Mouse (Mus musculus): ENCODE results near the gene Fank1. TPM values are rescaled to one million over a fixed set of nuclear protein-coding genes. Genes with fewer than 3 reads are reported as not detected.

The Fank1 gene
- polyA plus RNA-seq, 1 experiment from 2014 or later, result not detected

DNA sequence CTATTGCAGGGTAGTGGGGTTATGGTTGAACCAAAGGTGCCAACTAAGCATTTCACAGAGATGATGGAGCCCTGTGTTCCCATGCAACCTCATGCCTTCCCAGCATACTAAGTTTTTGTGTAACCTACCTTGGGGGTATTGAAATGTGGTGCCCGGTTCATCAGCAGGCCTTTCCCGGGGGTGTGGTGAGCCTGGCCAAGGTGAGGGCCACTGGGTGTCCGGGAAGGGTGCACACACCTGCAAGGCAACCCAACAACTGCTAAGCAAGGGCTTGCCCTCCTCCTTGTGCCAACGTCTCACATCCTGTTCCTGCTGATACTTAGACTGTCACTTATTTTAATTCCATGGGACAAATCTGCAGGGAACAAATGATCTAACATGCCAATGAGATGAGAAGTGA is 132.3 kb downstream of the Fank1 start:
- H3K4me2 ChIP-seq (ENCODE audit: low read length), result no peak overlapping the region
- no peaks in the 10 kb centered on the region for H3K27me3 ChIP-seq (ENCODE audit: control insufficient read depth, insufficient read depth, low read length)
- H3K9me3 ChIP-seq (ENCODE audit: control insufficient read depth, low read length), result peaks cover 5% of the 10 kb centered on the region
- H3K4me1 ChIP-seq (ENCODE audit: control insufficient read depth in 2 of 2, insufficient read depth in 2 of 2, low read length in 2 of 2), result no peaks in the 10 kb centered on the region
- H3K4me3 ChIP-seq (ENCODE audit: control insufficient read depth in 1 of 2, insufficient read depth in 1 of 2, low read depth in 1 of 2, low read length in 2 of 2), result no peak overlapping the region
- no peak for ATAC-seq (ENCODE audit: insufficient number of reproducible peaks, insufficient read depth, low FRiP score, low read depth)
- H3K36me3 ChIP-seq (ENCODE audit: control insufficient read depth, insufficient read depth, low read length), result no peaks in the 10 kb centered on the region
- WGBS, result 86% methylated on average over 4 of the region's 4 CpGs
- H3K9ac ChIP-seq (ENCODE audit: low read length), result no peak overlapping the region
- no peak overlapping the region for H3K27ac ChIP-seq (replicated peaks in 1 of 2; ENCODE audit: control insufficient read depth in 1 of 2, insufficient read depth in 1 of 2, low read depth in 2 of 2, low read length in 2 of 2)

DNA sequence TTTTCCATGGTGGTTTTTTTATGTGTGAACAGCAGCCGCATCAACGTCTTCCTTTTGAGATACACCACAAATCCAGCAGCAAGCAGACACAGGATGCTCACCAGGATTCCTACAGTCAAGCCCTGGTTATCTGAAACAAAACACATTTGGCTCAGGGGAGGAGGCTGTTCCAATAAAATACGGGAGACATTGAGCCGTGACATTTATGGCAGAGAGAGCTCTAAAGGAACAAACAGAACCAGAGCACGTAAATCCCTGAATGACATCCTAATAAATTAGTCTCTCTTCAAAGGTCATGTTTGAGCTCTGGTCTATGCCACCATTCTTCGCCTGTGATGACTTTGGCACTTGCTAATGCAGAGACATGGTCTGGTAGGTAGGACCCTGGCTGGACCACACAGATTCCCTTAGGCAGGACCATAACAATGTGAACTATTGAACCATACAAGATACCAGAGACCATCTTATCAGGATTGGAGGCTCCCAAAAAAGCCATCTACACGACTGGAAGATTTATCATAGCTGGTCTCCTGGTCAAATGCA is 133.2 kb downstream of the Fank1 start:
- H3K36me3 ChIP-seq (ENCODE audit: control insufficient read depth, insufficient read depth, low read length), result no peaks in the 10 kb centered on the region
- H3K4me1 ChIP-seq (ENCODE audit: control insufficient read depth in 2 of 2, insufficient read depth in 2 of 2, low read length in 2 of 2), result no peaks in the 10 kb centered on the region
- H3K9me3 ChIP-seq (ENCODE audit: control insufficient read depth, low read length), result peaks cover 6% of the 10 kb centered on the region
- no peak for ATAC-seq (ENCODE audit: insufficient number of reproducible peaks, insufficient read depth, low FRiP score, low read depth)
- no peak overlapping the region for H3K4me2 ChIP-seq (ENCODE audit: low read length)
- 60% methylated on average over 7 of the region's 7 CpGs for WGBS
- no peaks in the 10 kb centered on the region for H3K27me3 ChIP-seq (ENCODE audit: control insufficient read depth, insufficient read depth, low read length)
- no peak overlapping the region for H3K27ac ChIP-seq (replicated peaks in 1 of 2; ENCODE audit: control insufficient read depth in 1 of 2, insufficient read depth in 1 of 2, low read depth in 2 of 2, low read length in 2 of 2)
- H3K9ac ChIP-seq (ENCODE audit: low read length), result no peak overlapping the region
- no peak overlapping the region for H3K4me3 ChIP-seq (ENCODE audit: control insufficient read depth in 1 of 2, insufficient read depth in 1 of 2, low read depth in 1 of 2, low read length in 2 of 2)

DNA sequence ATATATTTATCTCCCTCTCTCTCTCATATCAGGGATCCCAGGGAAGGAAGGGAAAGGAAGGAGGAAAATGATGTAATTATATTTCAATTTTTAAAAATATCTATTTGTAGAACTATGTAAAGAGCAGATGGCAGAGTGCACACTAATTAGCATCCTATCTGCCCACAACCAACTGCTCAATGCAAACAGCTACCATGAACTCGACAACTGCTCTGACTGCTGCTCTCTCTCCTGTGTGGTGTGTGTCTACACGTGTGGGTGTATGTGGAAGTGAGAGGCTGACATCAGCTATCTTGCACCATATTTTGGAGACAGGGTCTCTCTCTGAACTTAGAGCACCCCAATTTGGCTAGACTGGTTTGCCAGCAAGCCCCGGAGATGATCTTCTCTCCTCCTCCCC is 135.2 kb downstream of the Fank1 start:
- no peaks in the 10 kb centered on the region for H3K4me1 ChIP-seq (ENCODE audit: control insufficient read depth in 2 of 2, insufficient read depth in 2 of 2, low read length in 2 of 2)
- H3K9ac ChIP-seq (ENCODE audit: low read length), result no peak overlapping the region
- no peaks in the 10 kb centered on the region for H3K36me3 ChIP-seq (ENCODE audit: control insufficient read depth, insufficient read depth, low read length)
- no peak for ATAC-seq (ENCODE audit: insufficient number of reproducible peaks, insufficient read depth, low FRiP score, low read depth)
- H3K9me3 ChIP-seq (ENCODE audit: control insufficient read depth, low read length), result 0 out of 2 replicates have a peak, but pooled peaks cover 4% of the 10 kb centered on the region
- no peak overlapping the region for H3K4me3 ChIP-seq (ENCODE audit: control insufficient read depth in 1 of 2, insufficient read depth in 1 of 2, low read depth in 1 of 2, low read length in 2 of 2)
- WGBS, result 81% methylated on average over 3 of the region's 3 CpGs
- H3K27ac ChIP-seq (replicated peaks in 1 of 2; ENCODE audit: control insufficient read depth in 1 of 2, insufficient read depth in 1 of 2, low read depth in 2 of 2, low read length in 2 of 2), result no peak overlapping the region
- H3K27me3 ChIP-seq (ENCODE audit: control insufficient read depth, insufficient read depth, low read length), result no peaks in the 10 kb centered on the region
- no peak overlapping the region for H3K4me2 ChIP-seq (ENCODE audit: low read length)

DNA sequence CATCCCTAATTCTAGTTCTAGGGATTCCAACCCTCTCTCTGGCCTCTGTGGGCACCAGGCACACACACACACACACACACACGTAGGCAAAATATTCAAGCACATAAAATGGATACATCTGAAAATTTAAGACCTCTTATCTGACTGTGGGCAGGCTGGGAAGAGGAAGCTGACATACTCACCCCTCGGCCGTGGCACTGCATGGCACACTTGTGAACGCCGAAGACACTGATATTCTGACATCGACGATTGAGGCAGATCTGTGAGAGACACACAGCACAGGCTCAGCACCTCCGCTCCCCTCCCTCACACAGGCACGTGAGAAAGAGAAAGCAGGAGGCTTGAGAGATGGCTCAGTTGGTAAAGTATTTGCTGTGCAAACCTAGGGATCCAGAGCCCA is 139.6 kb downstream of the Fank1 start:
- ATAC-seq (ENCODE audit: insufficient number of reproducible peaks, insufficient read depth, low FRiP score, low read depth), result no peak
- 0 out of 2 replicates have a peak, but pooled peaks cover 4% of the 10 kb centered on the region for H3K9me3 ChIP-seq (ENCODE audit: control insufficient read depth, low read length)
- H3K4me2 ChIP-seq (ENCODE audit: low read length), result no peak overlapping the region
- no peak overlapping the region for H3K9ac ChIP-seq (ENCODE audit: low read length)
- H3K36me3 ChIP-seq (ENCODE audit: control insufficient read depth, insufficient read depth, low read length), result no peaks in the 10 kb centered on the region
- no peaks in the 10 kb centered on the region for H3K27me3 ChIP-seq (ENCODE audit: control insufficient read depth, insufficient read depth, low read length)
- H3K4me3 ChIP-seq (ENCODE audit: control insufficient read depth in 1 of 2, insufficient read depth in 1 of 2, low read depth in 1 of 2, low read length in 2 of 2), result no peak overlapping the region
- no peaks in the 10 kb centered on the region for H3K4me1 ChIP-seq (ENCODE audit: control insufficient read depth in 2 of 2, insufficient read depth in 2 of 2, low read length in 2 of 2)
- H3K27ac ChIP-seq (replicated peaks in 1 of 2; ENCODE audit: control insufficient read depth in 1 of 2, insufficient read depth in 1 of 2, low read depth in 2 of 2, low read length in 2 of 2), result no peak overlapping the region
- 79% methylated on average over 9 of the region's 9 CpGs for WGBS

DNA sequence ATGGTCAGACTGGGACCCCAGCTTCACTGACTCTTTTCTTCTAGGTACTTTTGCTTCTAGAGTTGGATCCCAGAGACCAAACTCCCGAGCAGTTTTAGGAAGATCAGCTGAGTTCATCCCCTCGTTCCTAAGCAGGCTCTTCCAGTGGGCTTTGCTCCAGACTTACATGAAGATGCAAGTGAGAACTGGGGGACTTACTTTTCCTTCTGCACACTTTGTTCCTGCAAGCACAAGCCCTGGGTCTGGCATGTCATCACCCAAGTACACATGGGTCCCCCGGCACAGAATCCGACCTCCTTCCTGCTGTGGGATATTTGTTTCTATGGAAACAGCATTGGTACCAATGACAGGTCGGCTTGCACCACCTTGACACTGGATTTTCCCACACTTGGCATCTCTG is 142.6 kb downstream of the Fank1 start:
- Histone ChIP-seq H3K4me3 (ENCODE audit: control insufficient read depth in 1 of 2, insufficient read depth in 1 of 2, low read depth in 1 of 2, low read length in 2 of 2) (no peak overlapping the region), H3K9me3 (ENCODE audit: control insufficient read depth, low read length) (0 out of 2 replicates have a peak, but pooled peaks cover 4% of the 10 kb centered on the region), H3K27ac (replicated peaks in 1 of 2; ENCODE audit: control insufficient read depth in 1 of 2, insufficient read depth in 1 of 2, low read depth in 2 of 2, low read length in 2 of 2) (no peak overlapping the region), H3K9ac (ENCODE audit: low read length) (no peak overlapping the region), H3K27me3 (ENCODE audit: control insufficient read depth, insufficient read depth, low read length) (no peaks in the 10 kb centered on the region), H3K4me1 (ENCODE audit: control insufficient read depth in 2 of 2, insufficient read depth in 2 of 2, low read length in 2 of 2) (peaks cover 0 to 3% of the 10 kb centered on the region in 2 experiments; a peak in 1 of 4 replicates), H3K36me3 (ENCODE audit: control insufficient read depth, insufficient read depth, low read length) (no peaks in the 10 kb centered on the region), H3K4me2 (ENCODE audit: low read length) (no peak overlapping the region)
- no peak for ATAC-seq (ENCODE audit: insufficient number of reproducible peaks, insufficient read depth, low FRiP score, low read depth)
- 64% methylated on average over 5 of the region's 5 CpGs for WGBS

DNA sequence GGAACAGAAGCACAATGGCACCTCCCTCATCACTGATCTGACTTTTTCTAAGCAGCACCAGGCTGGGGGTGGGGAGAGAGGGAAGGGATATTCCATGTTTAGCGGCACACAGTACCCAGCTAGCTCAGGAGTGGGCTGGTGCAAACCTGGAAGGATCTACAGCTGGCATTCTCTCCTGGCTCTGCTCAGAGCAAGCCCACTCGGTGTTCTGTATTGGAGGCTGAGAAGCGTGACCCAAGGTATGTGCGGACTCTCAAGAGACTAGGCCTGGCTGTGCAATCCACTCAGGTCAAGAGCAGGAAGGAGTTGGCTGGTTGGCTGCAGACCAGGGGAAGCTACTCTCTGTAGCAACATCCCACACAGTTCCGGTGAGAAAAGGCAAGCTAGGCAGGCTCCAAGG is 143.3 kb downstream of the Fank1 start:
- no peak overlapping the region for H3K27ac ChIP-seq (replicated peaks in 1 of 2; ENCODE audit: control insufficient read depth in 1 of 2, insufficient read depth in 1 of 2, low read depth in 2 of 2, low read length in 2 of 2)
- H3K4me1 ChIP-seq (ENCODE audit: control insufficient read depth in 2 of 2, insufficient read depth in 2 of 2, low read length in 2 of 2), result peaks cover 0 to 3% of the 10 kb centered on the region in 2 experiments; a peak in 1 of 4 replicates
- no peak overlapping the region for H3K9ac ChIP-seq (ENCODE audit: low read length)
- H3K4me3 ChIP-seq (ENCODE audit: control insufficient read depth in 1 of 2, insufficient read depth in 1 of 2, low read depth in 1 of 2, low read length in 2 of 2), result no peak overlapping the region
- H3K36me3 ChIP-seq (ENCODE audit: control insufficient read depth, insufficient read depth, low read length), result no peaks in the 10 kb centered on the region
- WGBS, result 61% methylated on average over 5 of the region's 5 CpGs
- H3K9me3 ChIP-seq (ENCODE audit: control insufficient read depth, low read length), result 0 out of 2 replicates have a peak, but pooled peaks cover 3% of the 10 kb centered on the region
- no peaks in the 10 kb centered on the region for H3K27me3 ChIP-seq (ENCODE audit: control insufficient read depth, insufficient read depth, low read length)
- no peak overlapping the region for H3K4me2 ChIP-seq (ENCODE audit: low read length)
- no peak for ATAC-seq (ENCODE audit: insufficient number of reproducible peaks, insufficient read depth, low FRiP score, low read depth)

- no peak for ATAC-seq (ENCODE audit: insufficient number of reproducible peaks, insufficient read depth, low FRiP score, low read depth)
- H3K27me3 ChIP-seq (ENCODE audit: control insufficient read depth, insufficient read depth, low read length), result no peaks in the 10 kb centered on the region
- no peaks in the 10 kb centered on the region for H3K36me3 ChIP-seq (ENCODE audit: control insufficient read depth, insufficient read depth, low read length)
- WGBS, result 70% methylated on average over 7 of the region's 7 CpGs
- no peak overlapping the region for H3K4me2 ChIP-seq (ENCODE audit: low read length)
- no peaks in the 10 kb centered on the region for H3K9me3 ChIP-seq (ENCODE audit: control insufficient read depth, low read length)
- H3K4me3 ChIP-seq (ENCODE audit: control insufficient read depth in 1 of 2, insufficient read depth in 1 of 2, low read depth in 1 of 2, low read length in 2 of 2), result no peak overlapping the region
- H3K4me1 ChIP-seq (ENCODE audit: control insufficient read depth in 2 of 2, insufficient read depth in 2 of 2, low read length in 2 of 2), result peaks cover 0 to 3% of the 10 kb centered on the region in 2 experiments; a peak in 1 of 4 replicates
- H3K27ac ChIP-seq (replicated peaks in 1 of 2; ENCODE audit: control insufficient read depth in 1 of 2, insufficient read depth in 1 of 2, low read depth in 2 of 2, low read length in 2 of 2), result no peak overlapping the region
- H3K9ac ChIP-seq (ENCODE audit: low read length), result no peak overlapping the region
These were observed 144.1 kb downstream of the Fank1 start for GRCm38 (mm10) chr7:133920724-133921123.

DNA sequence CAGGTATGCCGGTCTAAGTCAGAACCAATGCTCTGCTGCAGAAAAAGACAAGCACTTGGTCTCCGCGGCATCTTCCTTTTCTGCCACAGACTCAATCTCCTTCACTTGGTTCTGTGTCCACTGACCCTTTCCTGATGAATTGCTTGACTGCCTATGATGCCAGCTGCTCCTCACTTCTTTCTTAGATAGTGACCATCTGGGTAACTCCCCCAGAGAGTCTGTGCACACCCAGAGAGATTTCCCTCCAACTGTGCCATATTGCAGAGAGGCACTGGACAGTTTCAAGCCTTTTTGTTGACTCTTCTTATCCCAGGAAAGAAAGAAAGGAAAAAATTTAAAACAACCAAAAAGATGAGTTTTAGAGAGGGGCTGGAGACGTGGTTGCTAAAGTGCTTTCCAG is 144.6 kb downstream of the Fank1 start:
- no peaks in the 10 kb centered on the region for H3K27me3 ChIP-seq (ENCODE audit: control insufficient read depth, insufficient read depth, low read length)
- H3K4me3 ChIP-seq (ENCODE audit: control insufficient read depth in 1 of 2, insufficient read depth in 1 of 2, low read depth in 1 of 2, low read length in 2 of 2), result no peak overlapping the region
- no peak overlapping the region for H3K4me2 ChIP-seq (ENCODE audit: low read length)
- ATAC-seq (ENCODE audit: insufficient number of reproducible peaks, insufficient read depth, low FRiP score, low read depth), result no peak
- no peaks in the 10 kb centered on the region for H3K9me3 ChIP-seq (ENCODE audit: control insufficient read depth, low read length)
- no peak overlapping the region for H3K27ac ChIP-seq (replicated peaks in 1 of 2; ENCODE audit: control insufficient read depth in 1 of 2, insufficient read depth in 1 of 2, low read depth in 2 of 2, low read length in 2 of 2)
- H3K9ac ChIP-seq (ENCODE audit: low read length), result no peak overlapping the region
- H3K4me1 ChIP-seq (ENCODE audit: control insufficient read depth in 2 of 2, insufficient read depth in 2 of 2, low read length in 2 of 2), result peaks cover 0 to 3% of the 10 kb centered on the region in 2 experiments; a peak in 1 of 4 replicates
- WGBS, result 91% methylated on average over 4 of the region's 4 CpGs
- no peaks in the 10 kb centered on the region for H3K36me3 ChIP-seq (ENCODE audit: control insufficient read depth, insufficient read depth, low read length)

Measured in heart, embryonic 14.5 days (tissue).